Mouse (Mus musculus) cerebellum, adult 2 months (tissue): Measurements from ENCODE around the gene Olfr172. TPM values are rescaled to one million over a fixed set of nuclear protein-coding genes. Genes with fewer than 3 reads are reported as not detected.

Experiments
- DNase-seq, 2 experiments: peaks; one replicate each; pipeline ENCODE4 v3.0.0; 2021
- H3K27ac ChIP-seq: fragments of 200-500 bp; 2 replicates; pipeline ENCODE4 v1.5.1; 2012; ENCODE audit warnings: low read length, control low read depth, inconsistent platforms; ENCODE audit not compliant: insufficient read depth
- H3K27me3 ChIP-seq: fragments of 200-500 bp; 2 replicates; pipeline ENCODE4 v1.6.1; 2012; ENCODE audit warnings: inconsistent platforms, mild to moderate bottlenecking, low read length, moderate library complexity; ENCODE audit not compliant: control insufficient read depth, insufficient read depth
- H3K4me1 ChIP-seq: fragments of 200-500 bp; 2 replicates; pipeline ENCODE4 v1.6.1; 2011; ENCODE audit warnings: low read length; ENCODE audit not compliant: control insufficient read depth, insufficient read depth
- H3K4me3 ChIP-seq: fragments of 200-500 bp; replicated peaks from 2 replicates; pipeline ENCODE3; 2011; ENCODE audit warnings: mild to moderate bottlenecking, low read depth, low read length, control low read depth; ENCODE audit not compliant: insufficient read depth
- CTCF ChIP-seq: fragments of 200-500 bp; IDR thresholded peaks from 2 replicates; pipeline ENCODE4 v1.5.1; 2011; ENCODE audit warnings: low read depth, mild to moderate bottlenecking, control low read depth, low read length, moderate library complexity, borderline replicate concordance; ENCODE audit not compliant: insufficient read depth
- POLR2A ChIP-seq: fragments of 200-500 bp; IDR thresholded peaks from 2 replicates; pipeline ENCODE4 v1.6.1; 2011; ENCODE audit warnings: low read length, control low read depth, borderline replicate concordance; ENCODE audit not compliant: insufficient read depth
- WGBS: fragments of 180-500 bp; shearing (Covaris S2); methylation state at CpG from one replicate; pipeline ENCODE4 v1.1.7; 2018; 5-methylcytosine and 5-hydroxymethylcytosine counted together
- polyA plus RNA-seq: library from polyadenylated mRNA; depleted of rRNA; stranded (reverse); fragments of >200 nt; gene quantifications from 2 replicates; pipeline ENCODE4 v1.2.3, GENCODE M21; 2012; rRNA removed

Gene Olfr172
- not detected in 2 replicates for polyA plus RNA-seq

DNA sequence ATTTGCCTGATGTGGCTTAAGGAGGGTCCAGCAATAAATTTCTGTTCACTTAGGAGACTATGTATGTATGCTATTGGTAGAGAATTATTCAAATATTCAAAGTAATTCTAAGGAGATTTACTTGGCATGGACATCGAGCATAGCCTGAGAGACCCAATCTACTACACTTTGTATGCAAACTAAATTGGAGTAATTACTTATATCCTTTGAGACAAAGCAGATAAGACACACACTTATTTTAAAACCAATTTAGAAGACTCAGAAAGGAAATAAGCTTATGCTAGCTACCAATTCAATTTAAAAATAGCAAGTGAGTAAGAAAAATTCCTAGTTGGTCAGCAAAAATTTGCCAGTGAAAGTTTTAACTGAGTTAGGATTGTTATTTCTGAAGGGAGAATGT lies at the start of gene Olfr172:
TSS of gene Olfr172 (minus strand) at position 101 of the 400 bp plus-strand sequence.
- TF ChIP-seq POLR2A = no peak
- WGBS = 75% methylated on average over 1 of the region's 1 CpGs
- DNase-seq = no peak

DNA sequence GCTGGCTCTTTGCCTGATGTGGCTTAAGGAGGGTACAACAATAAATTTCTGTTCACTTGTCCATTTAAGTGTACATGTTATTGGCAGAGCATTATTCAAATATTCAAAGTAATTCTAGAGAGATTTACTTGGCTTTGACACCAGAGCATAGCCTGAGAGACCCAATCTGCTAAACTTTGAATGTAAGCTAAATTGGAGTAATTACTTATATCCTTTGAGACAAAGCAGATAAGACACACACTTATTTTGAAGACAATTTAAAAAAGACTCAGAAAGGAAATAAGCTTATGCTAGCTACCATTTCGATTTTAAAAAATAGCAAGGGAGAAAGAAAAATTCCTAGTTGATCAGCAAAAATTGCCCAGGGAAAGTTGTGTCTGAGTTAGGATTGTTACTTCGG lies 37.2 kb upstream of the Olfr172 start, which contains the start of gene Olfr173:
TSS of gene Olfr173 (minus strand) at position 101 of the 400 bp plus-strand sequence.
- Histone ChIP-seq H3K27me3 (no peaks in the 10 kb centered on the region), H3K4me1 (no peaks in the 10 kb centered on the region), H3K4me3 (no peak within 1 kb of the TSS), H3K27ac (no peak within 1 kb of the TSS)
- WGBS = 62% methylated on average over 2 of the region's 2 CpGs
- TF ChIP-seq POLR2A (no peak), CTCF (no peak)
- no peak for DNase-seq

More for the DNA sequence above, at the start of gene Olfr172:
- H3K4me1 ChIP-seq = no peaks in the 10 kb centered on the region
- no peak within 1 kb of the TSS for H3K4me3 ChIP-seq
- H3K27ac ChIP-seq = no peak within 1 kb of the TSS
- H3K27me3 ChIP-seq = no peaks in the 10 kb centered on the region

GRCm38 (mm10) chr16:58756191-58756590 lies 6.8 kb downstream of the Olfr172 start:
- DNase-seq = no peak
- Histone ChIP-seq H3K27ac (no peak overlapping the region), H3K27me3 (no peaks in the 10 kb centered on the region; the same call in 1 of the 2 replicates), H3K4me3 (no peak overlapping the region), H3K4me1 (no peaks in the 10 kb centered on the region)
- TF ChIP-seq POLR2A = no peak
- TF ChIP-seq CTCF = no peak

GRCm38 (mm10) chr16:58751314-58751713 lies 11.7 kb downstream of the Olfr172 start:
- no peaks in the 10 kb centered on the region; the same call in 1 of the 2 replicates for H3K27me3 ChIP-seq
- TF ChIP-seq POLR2A (no peak), CTCF (no peak)
- no peaks in the 10 kb centered on the region for H3K4me1 ChIP-seq
- H3K4me3 ChIP-seq = no peak overlapping the region
- DNase-seq = no peak
- 19% methylated on average over 1 of the region's 1 CpGs for WGBS
- H3K27ac ChIP-seq = no peak overlapping the region

- 64% methylated on average over 4 of the region's 4 CpGs for WGBS
- H3K4me1 ChIP-seq = no peaks in the 10 kb centered on the region
- TF ChIP-seq CTCF = no peak
- TF ChIP-seq POLR2A = no peak
- no peak overlapping the region for H3K4me3 ChIP-seq
- no peak for DNase-seq
- no peak overlapping the region for H3K27ac ChIP-seq
- no peaks in the 10 kb centered on the region; the same call in 1 of the 2 replicates for H3K27me3 ChIP-seq
Measured at GRCm38 (mm10) chr16:58746715-58747114, 16.3 kb downstream of the Olfr172 start.

DNA sequence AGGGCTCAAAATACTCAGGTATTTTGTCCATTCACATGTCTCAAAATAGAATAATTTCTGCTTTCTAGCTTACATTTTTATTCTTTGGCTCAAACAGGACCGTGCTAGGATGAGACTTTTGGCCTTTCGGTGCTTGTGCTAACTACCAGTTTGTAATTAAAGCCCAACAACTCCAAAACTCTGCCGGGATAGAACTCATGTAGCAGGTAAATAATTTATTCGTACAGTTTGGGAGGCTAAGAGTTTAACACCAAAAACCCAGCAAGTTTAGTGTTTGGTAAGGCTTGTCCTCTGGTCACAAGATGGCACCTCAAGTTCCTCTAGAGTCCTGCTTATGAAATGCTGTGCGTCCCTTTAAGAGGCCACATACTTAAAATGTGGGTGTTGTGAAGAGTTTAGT lies 22.2 kb downstream of the Olfr172 start:
- TF ChIP-seq POLR2A (no peak), CTCF (no peak)
- 95% methylated on average over 5 of the region's 5 CpGs for WGBS
- H3K27ac ChIP-seq = no peak overlapping the region
- H3K27me3 ChIP-seq = no peaks in the 10 kb centered on the region
- H3K4me3 ChIP-seq = no peak overlapping the region
- H3K4me1 ChIP-seq = no peaks in the 10 kb centered on the region
- no peak for DNase-seq

DNA sequence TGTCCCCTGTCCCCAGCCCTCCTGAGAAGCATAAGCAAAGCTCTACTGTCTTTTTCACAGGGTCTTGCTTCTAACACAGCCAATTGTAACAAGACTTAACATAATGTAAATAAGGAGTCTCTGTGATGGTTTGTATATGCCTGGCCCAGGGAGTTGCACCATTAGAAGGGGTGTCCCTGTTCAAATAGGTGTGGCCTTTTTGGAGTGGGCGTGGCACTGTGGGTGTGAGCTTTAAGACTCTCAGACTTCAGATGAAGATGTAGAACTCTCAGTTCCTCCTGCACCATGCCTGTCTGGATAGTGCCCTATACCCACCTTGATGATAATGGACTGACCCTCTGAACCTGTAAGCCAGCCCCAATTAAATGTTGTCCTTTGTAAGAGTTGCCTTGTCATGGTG lies 24.2 kb downstream of the Olfr172 start:
- Histone ChIP-seq H3K4me3 (no peak overlapping the region), H3K27ac (no peak overlapping the region), H3K4me1 (no peaks in the 10 kb centered on the region), H3K27me3 (no peaks in the 10 kb centered on the region)
- 97% methylated on average over 1 of the region's 1 CpGs for WGBS
- DNase-seq = no peak
- TF ChIP-seq POLR2A = no peak
- no peak for TF ChIP-seq CTCF

DNA sequence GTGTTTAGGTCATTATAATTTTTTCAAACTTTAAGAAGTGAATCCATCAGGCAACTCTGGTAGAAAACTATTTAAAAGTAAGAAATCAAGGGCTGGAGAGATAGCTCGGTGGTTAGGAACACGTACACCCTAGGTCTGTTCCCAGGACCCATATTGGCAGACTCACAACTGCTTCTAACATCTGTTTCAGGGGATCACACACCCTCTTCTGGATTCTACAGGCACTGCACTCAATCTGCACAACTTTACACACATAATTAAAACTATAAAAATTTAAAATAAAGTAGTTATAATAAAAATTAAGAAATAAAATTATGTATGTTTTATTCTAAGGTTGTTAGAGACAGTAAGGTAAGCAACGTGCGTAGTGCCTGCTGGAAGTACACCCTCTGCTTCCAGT lies 24.8 kb downstream of the Olfr172 start:
- no peak for DNase-seq
- H3K4me1 ChIP-seq = no peaks in the 10 kb centered on the region
- TF ChIP-seq CTCF = no peak
- TF ChIP-seq POLR2A = no peak
- H3K27ac ChIP-seq = no peak overlapping the region
- no peak overlapping the region for H3K4me3 ChIP-seq
- WGBS = 82% methylated on average over 4 of the region's 4 CpGs
- H3K27me3 ChIP-seq = no peaks in the 10 kb centered on the region

GRCm38 (mm10) chr16:58728176-58728671 lies 34.8 kb downstream of the Olfr172 start:
- Histone ChIP-seq H3K27me3 (no peaks in the 10 kb centered on the region), H3K4me1 (no peaks in the 10 kb centered on the region; the same call in 1 of the 2 replicates), H3K27ac (peak overlapping the region; percentile 22; the same call in 1 of the 2 replicates), H3K4me3 (peak overlapping the region; percentile 100)
- no peak for DNase-seq
- WGBS = 1% methylated on average over 29 of the region's 31 CpGs
- TF ChIP-seq POLR2A (no peak), CTCF (no peak)
